Mouse (Mus musculus) testis, postnatal 14 days (tissue): Measurements from ENCODE around the gene Hmgxb4.

Experiments
- DNase-seq: peaks from one replicate; pipeline ENCODE4 v3.0.0; 2021; ENCODE audit warnings: low spot score

Gene Hmgxb4

GRCm38 (mm10) chr8:75071627-75072346 is 78.6 kb downstream of the Hmgxb4 start:
- DNase-seq = peak; percentile 30

GRCm38 (mm10) chr8:75074876-75075275 is 81.7 kb downstream of the Hmgxb4 start:
- no peak for DNase-seq

GRCm38 (mm10) chr8:75078215-75078614 is 85.1 kb downstream of the Hmgxb4 start:
- no peak for DNase-seq

GRCm38 (mm10) chr8:75078851-75079250 is 85.7 kb downstream of the Hmgxb4 start:
- DNase-seq = no peak
